In genomic region chr17:24644875-24645721, GRCm38 (mm10) we compare ENCODE assay signal across 7 mouse cellular contexts. TPM values are rescaled to one million over a fixed set of nuclear protein-coding genes. Genes with fewer than 3 reads are reported as not detected.
DNase-seq lines count a peak whose midpoint lies in the region; ATAC-seq and TF ChIP-seq lines count a peak whose summit lies in the region.

No protein-coding gene starts in this region.

- H3K4me2 ChIP-seq in CH12.LX (ENCODE audit: insufficient read depth, low read depth, poor library complexity, severe bottlenecking): no peak overlapping the region
- H3K4me2 ChIP-seq in hindbrain, embryonic 12.5 days (replicated peaks): no peak overlapping the region

- H3K4me3 ChIP-seq in CH12.LX (replicated peaks in 1 of 3; ENCODE audit: low read depth in 2 of 3, low read length in 2 of 3, poor library complexity in 1 of 3): peak overlapping the region in 1 of 3 experiments; percentile 16
- peak overlapping the region; percentile 2; the same call in 1 of the 2 replicates for H3K4me3 ChIP-seq in hindbrain, embryonic 12.5 days
- H3K4me3 ChIP-seq in olfactory bulb, adult 2 months (ENCODE audit: insufficient read depth, low read depth, low read length): peak overlapping the region; percentile 2; the same call in 1 of the 2 replicates

- 76% methylated on average over 9 of the region's 9 CpGs for WGBS in hindbrain, embryonic 12.5 days
- 65% methylated on average over 9 of the region's 9 CpGs for WGBS in olfactory bulb, adult 2 months

- H3K4me1 ChIP-seq in CH12.LX (ENCODE audit: control insufficient read depth in 1 of 2, insufficient read depth in 2 of 2): peaks cover 12 to 46% of the 10 kb centered on the region in 2 experiments
- peaks cover 30% of the 10 kb centered on the region for H3K4me1 ChIP-seq in hindbrain, embryonic 12.5 days
- H3K4me1 ChIP-seq in olfactory bulb, adult 2 months (ENCODE audit: control insufficient read depth, insufficient read depth, low read length): peaks cover 60% of the 10 kb centered on the region

- TF ChIP-seq RAD21 in CH12.LX (IDR thresholded peaks at IDR 0.05; ENCODE audit: low read depth, low read length): no peak

- H3K9ac ChIP-seq in CH12.LX (ENCODE audit: insufficient read depth, low read depth): no peak overlapping the region
- peak overlapping the region; percentile 27; the same call in 1 of the 2 replicates for H3K9ac ChIP-seq in hindbrain, embryonic 12.5 days

- TF ChIP-seq CTCF in CH12.LX (conservative IDR thresholded peaks at IDR 0.05 in 1 of 2, IDR thresholded peaks at IDR 0.05 in 1 of 2; ENCODE audit: low read depth in 2 of 2, low read length in 2 of 2): no peak
- no peak for TF ChIP-seq CTCF in olfactory bulb, adult 2 months (IDR thresholded peaks at IDR 0.05; ENCODE audit: insufficient read depth, low read depth, low read length)

- peaks cover 0 to 8% of the 10 kb centered on the region in 2 experiments for H3K36me3 ChIP-seq in CH12.LX (replicated peaks in 1 of 2; ENCODE audit: control insufficient read depth in 1 of 2, insufficient read depth in 1 of 2, low read length in 1 of 2)
- no peaks in the 10 kb centered on the region for H3K36me3 ChIP-seq in hindbrain, embryonic 12.5 days

- in situ Hi-C loops in CH12.LX (cut with MboI; ENCODE audit: low pct_ligation_motif_present, low pct_unique_long_range_greater_than_20kb, low sequenced_read_pairs): loop anchor here (5.0 kb wide), 1 partner anchor 98 kb away; the partner anchor contains the start of gene Pkd1

- DNase-seq in CH12.LX (ENCODE audit: extremely low read depth) (peak; percentile 58), liver (peak; percentile 22)
- peak; percentile 52 to 72 for DNase-seq in adrenal gland, postnatal 36 days
- no peak for DNase-seq in thymus, adult 18-20 months
- no peak for DNase-seq in layer of hippocampus, postnatal 25 days (ENCODE audit: extremely low spot score in 1 of 2, low spot score in 1 of 2)

- no peak for TF ChIP-seq POLR2A in CH12.LX (IDR thresholded peaks at IDR 0.05; ENCODE audit: low read depth, low read length)
- 0 out of 2 replicates have a peak, but pooled peaks have one; percentile 19 for TF ChIP-seq POLR2A in olfactory bulb, adult 2 months (IDR thresholded peaks at IDR 0.05; ENCODE audit: insufficient read depth, low read depth, low read length)

- no peaks in the 10 kb centered on the region for H3K9me3 ChIP-seq in CH12.LX (replicated peaks; ENCODE audit: low read length)
- no peaks in the 10 kb centered on the region for H3K9me3 ChIP-seq in hindbrain, embryonic 12.5 days (replicated peaks)

- no peak overlapping the region for H3K27ac ChIP-seq in CH12.LX (ENCODE audit: insufficient read depth, low read depth)
- H3K27ac ChIP-seq in hindbrain, embryonic 12.5 days: peak overlapping the region; percentile 40
- H3K27ac ChIP-seq in olfactory bulb, adult 2 months (ENCODE audit: insufficient read depth, low read depth, low read length): peak overlapping the region; percentile 95

- dilution Hi-C loops in CH12.LX (cut with MboI; ENCODE audit: extremely low pct_ligation_motif_present, extremely low pct_unique_long_range_greater_than_20kb, low sequenced_read_pairs): no loop called here

- peak; percentile 24; the same call in 1 of the 2 replicates for TF ChIP-seq EP300 in CH12.LX (IDR thresholded peaks at IDR 0.05; ENCODE audit: low read length)

- peaks cover 17% of the 10 kb centered on the region for H3K27me3 ChIP-seq in CH12.LX (replicated peaks)
- peaks cover 24% of the 10 kb centered on the region for H3K27me3 ChIP-seq in hindbrain, embryonic 12.5 days

- H3K79me2 ChIP-seq in CH12.LX (replicated peaks; ENCODE audit: control insufficient read depth, extremely low read depth, insufficient read depth, poor library complexity, severe bottlenecking): no peaks in the 10 kb centered on the region

- no peak for ATAC-seq in hindbrain, embryonic 12.5 days (ENCODE audit: low FRiP score)

TF ChIP-seq in CH12.LX, 34 proteins besides CTCF, POLR2A, EP300 and RAD21:
- no peak for TF ChIP-seq MAX (IDR thresholded peaks at IDR 0.05; ENCODE audit: low read length)
- TF ChIP-seq USF1 (IDR thresholded peaks at IDR 0.05; ENCODE audit: low read depth, low read length): no peak
- TF ChIP-seq CHD1 (IDR thresholded peaks at IDR 0.05; ENCODE audit: low read depth, low read length): no peak
- no peak for TF ChIP-seq MXI1 (IDR thresholded peaks at IDR 0.05; ENCODE audit: low read depth, low read length)
- TF ChIP-seq IRF4 (IDR thresholded peaks at IDR 0.05; ENCODE audit: low read depth, low read length): no peak
- no peak for TF ChIP-seq ZMIZ1 (IDR thresholded peaks at IDR 0.05; ENCODE audit: low read depth, low read length)
- TF ChIP-seq SIN3A (IDR thresholded peaks at IDR 0.05; ENCODE audit: low read length): peak; percentile 35; the same call in 1 of the 2 replicates
- no peak for TF ChIP-seq HCFC1 (IDR thresholded peaks at IDR 0.05; ENCODE audit: low read depth, low read length)
- TF ChIP-seq KAT2A (IDR thresholded peaks at IDR 0.05; ENCODE audit: insufficient replicate concordance, low read length): no peak
- TF ChIP-seq NELFE (IDR thresholded peaks at IDR 0.05; ENCODE audit: low read depth, low read length): no peak
- no peak for TF ChIP-seq BHLHE40 (IDR thresholded peaks at IDR 0.05; ENCODE audit: low read depth, low read length)
- TF ChIP-seq CHD2 (IDR thresholded peaks at IDR 0.05; ENCODE audit: low read length): no peak
- no peak; the same call in 1 of the 2 replicates for TF ChIP-seq TCF12 (IDR thresholded peaks at IDR 0.05; ENCODE audit: low read depth, low read length)
- TF ChIP-seq E2F4 (IDR thresholded peaks at IDR 0.05; ENCODE audit: insufficient replicate concordance, low read depth, low read length): no peak
- no peak for TF ChIP-seq RCOR1 (conservative IDR thresholded peaks at IDR 0.05; ENCODE audit: low read depth, low read length)
- TF ChIP-seq ETS1 (conservative IDR thresholded peaks at IDR 0.05; ENCODE audit: low read depth, low read length): peak; percentile 67
- no peak for TF ChIP-seq ZC3H11A (IDR thresholded peaks at IDR 0.05; ENCODE audit: low read depth, low read length)
TF ChIP-seq in CH12.LX: peak in this region for 2.

RNA-seq across cellular contexts. Expression of gene Slc9a3r2, which starts 5.0 kb away (rescaled TPM):
- total RNA-seq in CH12.LX (2012; rRNA removed): 4.4 and 5.5 TPM in 2 replicates
- total RNA-seq in CH12.LX (2014; rRNA removed): 1.8 and 2.1 TPM in 2 replicates
- 4.8 and 5.1 TPM in 2 replicates for polyA plus RNA-seq in CH12.LX (2012; ENCODE audit: insufficient read length, low read depth)
- 10 to 100 TPM; 48.0 to 88.5 TPM for total RNA-seq in adrenal gland, postnatal 36 days (2021)
- polyA plus RNA-seq in hindbrain, embryonic 12.5 days (2016; fragmentation: Nextera tagmentation; extraction: Ambion mirVana): 39.2 and 39.6 TPM in 2 replicates
- not detected in 2 replicates for polyA plus RNA-seq in olfactory bulb, adult 2 months (2012; ENCODE audit: insufficient read depth, insufficient read length, low replicate concordance, missing spikeins)
- 10 to 100 TPM; 45.1 to 50.0 TPM for total RNA-seq in layer of hippocampus, postnatal 25 days (2021)

RNA-seq across cellular contexts. Expression of gene Nthl1, which starts 12.6 kb away (rescaled TPM):
- 21.9 and 24.0 TPM in 2 replicates for total RNA-seq in CH12.LX (2012; rRNA removed)
- 20.1 TPM in 2 replicates for total RNA-seq in CH12.LX (2014; rRNA removed)
- polyA plus RNA-seq in CH12.LX (2012; ENCODE audit: insufficient read length, low read depth): 20.4 and 25.7 TPM in 2 replicates
- total RNA-seq in adrenal gland, postnatal 36 days (2021): 1 to 10 TPM; 7.8 TPM
- polyA plus RNA-seq in hindbrain, embryonic 12.5 days (2016; fragmentation: Nextera tagmentation; extraction: Ambion mirVana): 14.4 and 15.7 TPM in 2 replicates
- polyA plus RNA-seq in olfactory bulb, adult 2 months (2012; ENCODE audit: insufficient read depth, insufficient read length, low replicate concordance, missing spikeins): not detected in 2 replicates
- total RNA-seq in layer of hippocampus, postnatal 25 days (2021): 1 to 10 TPM; 3.3 to 4.7 TPM

RNA-seq across cellular contexts. Expression of gene Tsc2, which starts 12.7 kb away (rescaled TPM):
- total RNA-seq in CH12.LX (2012; rRNA removed) (35.2 and 35.4 TPM in 2 replicates), CH12.LX (2014; rRNA removed) (7.8 and 9.1 TPM in 2 replicates)
- 54.4 and 69.8 TPM in 2 replicates for polyA plus RNA-seq in CH12.LX (2012; ENCODE audit: insufficient read length, low read depth)
- total RNA-seq in adrenal gland, postnatal 36 days (2021): 100 to 1,000 TPM in 1 of 2 experiments, 10 to 100 TPM in 1; 79.2 to 103 TPM
- polyA plus RNA-seq in hindbrain, embryonic 12.5 days (2016; fragmentation: Nextera tagmentation; extraction: Ambion mirVana): 85.5 and 86.2 TPM in 2 replicates
- 286 TPM in 1 of 2 replicates, not detected in the other for polyA plus RNA-seq in olfactory bulb, adult 2 months (2012; ENCODE audit: insufficient read depth, insufficient read length, low replicate concordance, missing spikeins)
- 100 to 1,000 TPM; 150 to 186 TPM for total RNA-seq in layer of hippocampus, postnatal 25 days (2021)

RNA-seq across cellular contexts. Expression of gene Npw, which starts 13.2 kb away (rescaled TPM):
- total RNA-seq in CH12.LX (2012; rRNA removed) (not detected in 2 replicates), CH12.LX (2014; rRNA removed) (not detected in 2 replicates)
- not detected in 2 replicates for polyA plus RNA-seq in CH12.LX (2012; ENCODE audit: insufficient read length, low read depth)
- total RNA-seq in adrenal gland, postnatal 36 days (2021): not detected
- not detected in 2 replicates for polyA plus RNA-seq in hindbrain, embryonic 12.5 days (2016; fragmentation: Nextera tagmentation; extraction: Ambion mirVana)
- polyA plus RNA-seq in olfactory bulb, adult 2 months (2012; ENCODE audit: insufficient read depth, insufficient read length, low replicate concordance, missing spikeins): not detected in 2 replicates
- total RNA-seq in layer of hippocampus, postnatal 25 days (2021): 1 to 10 TPM; 2.1 to 2.9 TPM

RNA-seq across cellular contexts. Expression of gene Zfp598, which starts 24.4 kb away (rescaled TPM):
- total RNA-seq in CH12.LX (2012; rRNA removed) (27.9 and 31.8 TPM in 2 replicates), CH12.LX (2014; rRNA removed) (22.1 and 23.4 TPM in 2 replicates)
- polyA plus RNA-seq in CH12.LX (2012; ENCODE audit: insufficient read length, low read depth): 43.5 and 54.0 TPM in 2 replicates
- 10 to 100 TPM; 47.5 to 51.1 TPM for total RNA-seq in adrenal gland, postnatal 36 days (2021)
- 23.0 and 25.2 TPM in 2 replicates for polyA plus RNA-seq in hindbrain, embryonic 12.5 days (2016; fragmentation: Nextera tagmentation; extraction: Ambion mirVana)
- not detected in 2 replicates for polyA plus RNA-seq in olfactory bulb, adult 2 months (2012; ENCODE audit: insufficient read depth, insufficient read length, low replicate concordance, missing spikeins)
- 10 to 100 TPM; 36.9 to 40.0 TPM for total RNA-seq in layer of hippocampus, postnatal 25 days (2021)

Comparison
In these comparisons a context has a peak if more than half of its experiments do, and no peak if none do; other contexts are left out.
1. DNase-seq: peak in CH12.LX (single experiment), adrenal gland, postnatal 36 days (2 of 2) and liver (single experiment); none in thymus, adult 18-20 months (0 of 2) and layer of hippocampus, postnatal 25 days (0 of 2).
2. RNA of gene Slc9a3r2, which starts 5.0 kb away (total RNA-seq): 48.0 to 88.5 TPM in adrenal gland, postnatal 36 days and 45.1 to 50.0 TPM in layer of hippocampus, postnatal 25 days; 1.8 to 5.5 TPM in CH12.LX; every median in the first group is over 4 times any median in the second.